Mouse (Mus musculus) G1E (cell line): Measurements from ENCODE around the gene Syvn1.

ENCODE experiments used
- CTCF ChIP-seq: IDR thresholded peaks from 2 replicates; pipeline ENCODE4 v1.5.1; 2012; ENCODE audit warnings: low read depth, low read length, inconsistent platforms, mixed read lengths
- GATA1 ChIP-seq: IDR thresholded peaks from 2 replicates; pipeline ENCODE4 v1.6.1; 2012; ENCODE audit warnings: borderline replicate concordance, low read length, inconsistent platforms, mixed read lengths
- POLR2AphosphoS5 ChIP-seq: IDR thresholded peaks from 2 replicates; pipeline ENCODE4 v1.6.1; 2012; ENCODE audit warnings: low read depth, low read length, inconsistent platforms; ENCODE audit not compliant: insufficient replicate concordance
- TAL1 ChIP-seq: conservative IDR thresholded peaks from 2 replicates; pipeline ENCODE4 v1.6.1; 2012; ENCODE audit warnings: low read depth, low read length, inconsistent platforms, mixed read lengths

GRCm38 (mm10) chr19:6071261-6071660 lies 24.9 kb downstream of the Syvn1 start:
- TF ChIP-seq TAL1 (no peak), CTCF (no peak), GATA1 (no peak), POLR2AphosphoS5 (no peak)
